Mouse (Mus musculus) granulocyte monocyte progenitor cell, adult 5-6 weeks (primary cell): Measurements from ENCODE around the gene Arhgap31. TPM values are rescaled to one million over a fixed set of nuclear protein-coding genes. Genes with fewer than 3 reads are reported as not detected.
"Not testable (repeated sequence)": the region's sequence is repeated elsewhere in the genome, so short reads cannot be mapped to it uniquely, and the experiment has no call there.

Source experiments
- ATAC-seq: replicated peaks from 2 replicates; pipeline ENCODE4 v1.8.0; 2016; ENCODE audit warnings: mild to moderate bottlenecking, moderate TSS enrichment, inconsistent platforms; ENCODE audit not compliant: poor library complexity, severe bottlenecking
- total RNA-seq, 2 experiments: library from RNA; stranded (forward) in 1 of 2; stranded (reverse) in 1 of 2; fragments of 200-712, 200-1000 nt in 1 of 2; fragments of >200 nt in 1 of 2; fragmentation: Nextera tagmentation in 1 of 2; gene quantifications; 2 replicates each; pipeline ENCODE4 v1.2.3; 2014 to 2017

Gene Arhgap31
- total RNA-seq, 2 experiments from 2014 or later, result 7.7 to 17.4 TPM

- no peak for ATAC-seq
Measured at GRCm38 (mm10) chr16:38689786-38690185, 23.3 kb downstream of the Arhgap31 start.

DNA sequence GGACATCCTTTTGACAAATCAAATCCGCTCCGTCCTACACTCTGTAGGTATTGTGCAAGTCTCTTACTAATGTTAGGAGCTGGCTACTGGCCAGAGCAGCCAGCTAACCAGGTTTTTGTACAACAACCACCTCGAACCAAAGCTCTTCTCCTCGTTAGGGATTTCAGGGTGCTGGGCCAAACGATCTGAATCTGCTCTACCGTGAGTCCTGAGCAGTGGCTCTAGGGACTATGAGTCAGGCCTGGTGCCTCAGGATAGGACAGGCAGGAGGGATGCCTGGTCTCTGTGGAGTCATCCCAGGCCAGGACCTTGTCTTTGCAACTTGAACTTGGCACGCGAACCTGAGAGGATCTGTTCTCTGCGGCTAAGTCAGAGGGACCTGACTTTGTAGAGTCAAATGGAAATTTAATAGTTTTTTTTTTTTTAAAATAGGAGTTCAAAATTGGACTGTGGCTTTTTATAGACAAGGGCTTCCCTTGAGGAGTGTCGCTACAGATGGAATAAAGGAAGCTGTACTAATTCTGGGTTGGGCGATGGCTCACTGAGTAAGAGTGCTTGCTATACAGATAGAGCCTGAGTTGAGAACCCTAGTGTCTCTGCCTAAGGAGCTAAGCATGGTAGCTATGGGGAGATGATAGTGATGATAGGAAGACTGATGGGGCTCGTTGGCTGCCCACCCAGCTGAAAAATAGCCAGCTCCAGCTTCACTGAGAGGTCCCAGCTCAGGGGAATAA, 24.4 kb downstream of the Arhgap31 start:
- ATAC-seq, result no peak

DNA sequence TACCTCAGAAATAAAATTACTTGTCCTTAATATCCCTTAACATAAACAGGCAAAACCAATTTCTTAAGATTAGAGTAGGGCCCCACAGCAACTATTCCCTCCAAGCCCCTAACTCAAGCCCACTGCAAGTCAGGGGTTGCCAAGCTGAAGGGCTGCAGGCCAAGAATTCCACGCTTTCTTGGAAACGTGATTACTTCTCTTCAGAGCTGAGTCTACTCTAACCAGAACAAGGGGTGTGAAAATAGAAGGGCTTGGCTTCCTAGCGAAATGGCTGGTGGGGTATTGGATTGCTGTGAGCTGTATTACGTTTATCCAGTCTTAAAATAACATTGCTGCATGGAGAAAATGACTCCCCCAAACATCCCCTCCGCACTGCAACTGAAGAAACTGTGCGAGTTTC, 25.4 kb downstream of the Arhgap31 start:
- no peak for ATAC-seq

GRCm38 (mm10) chr16:38683094-38683493, 30.0 kb downstream of the Arhgap31 start:
- no peak for ATAC-seq

GRCm38 (mm10) chr16:38681313-38681712, 31.8 kb downstream of the Arhgap31 start:
- no peak for ATAC-seq

GRCm38 (mm10) chr16:38679431-38680021, 33.5 kb downstream of the Arhgap31 start:
- ATAC-seq, result peak; percentile 69

DNA sequence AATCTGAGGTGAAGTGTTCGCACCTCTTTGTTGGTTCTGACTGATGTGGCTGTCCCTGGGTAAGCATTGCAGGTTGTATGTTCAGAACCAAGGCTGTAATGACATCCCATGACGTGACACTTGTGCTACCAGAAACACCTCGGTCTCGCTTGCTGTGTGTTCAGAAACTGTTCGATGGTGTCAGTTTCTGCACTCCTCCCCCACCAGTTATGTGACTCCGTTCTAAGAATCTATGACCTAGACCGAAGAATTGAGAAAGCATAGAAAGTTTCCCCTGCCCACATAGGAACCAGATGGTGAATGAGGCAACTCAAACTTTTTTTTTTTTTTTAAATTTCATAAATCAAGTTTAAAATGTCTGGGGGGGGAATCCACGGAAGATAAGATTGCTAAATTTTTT, 34.2 kb downstream of the Arhgap31 start:
- peak; percentile 81 for ATAC-seq

- not testable (repeated sequence) for ATAC-seq
Measured at GRCm38 (mm10) chr16:38677941-38678340, 35.1 kb downstream of the Arhgap31 start.

DNA sequence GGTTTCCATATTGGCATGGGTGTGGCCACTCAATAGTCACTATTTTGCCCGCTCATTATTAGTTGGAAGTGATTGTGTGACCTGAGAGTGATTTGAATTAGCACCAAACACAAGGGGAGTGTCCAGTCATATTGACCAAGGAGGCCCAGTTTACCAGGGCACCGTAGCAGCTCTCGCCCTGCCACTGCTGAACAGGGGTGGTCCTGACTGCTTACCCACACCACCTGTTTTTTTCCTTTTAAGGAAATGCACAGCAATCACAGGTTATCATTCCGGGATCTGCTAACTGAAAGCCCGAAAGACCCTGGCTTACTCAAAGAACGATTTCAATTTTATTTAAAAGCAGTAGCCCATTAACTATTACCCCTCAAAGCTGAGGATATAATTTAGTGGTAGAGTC, 35.9 kb downstream of the Arhgap31 start:
- ATAC-seq, result peak; percentile 34

DNA sequence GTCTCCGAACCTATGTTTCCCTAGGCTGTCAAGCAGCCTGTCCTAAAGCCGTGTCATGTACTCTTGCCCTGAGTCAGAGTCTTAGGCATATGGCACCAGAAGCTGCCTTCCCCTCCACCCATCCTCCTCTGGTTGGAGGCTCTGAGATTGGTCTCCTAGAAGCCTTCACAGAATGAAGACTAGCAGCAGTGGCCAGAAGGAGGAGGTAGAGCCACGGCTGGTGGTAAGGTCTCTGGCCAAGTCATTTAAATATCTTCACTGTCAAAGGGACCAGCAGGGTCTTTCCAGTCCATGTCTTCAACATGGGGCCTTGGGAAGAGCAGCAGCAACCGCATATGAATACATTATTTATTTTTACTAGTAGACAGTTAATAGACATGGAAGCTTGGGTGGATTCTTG, 36.4 kb downstream of the Arhgap31 start:
- ATAC-seq, result no peak

DNA sequence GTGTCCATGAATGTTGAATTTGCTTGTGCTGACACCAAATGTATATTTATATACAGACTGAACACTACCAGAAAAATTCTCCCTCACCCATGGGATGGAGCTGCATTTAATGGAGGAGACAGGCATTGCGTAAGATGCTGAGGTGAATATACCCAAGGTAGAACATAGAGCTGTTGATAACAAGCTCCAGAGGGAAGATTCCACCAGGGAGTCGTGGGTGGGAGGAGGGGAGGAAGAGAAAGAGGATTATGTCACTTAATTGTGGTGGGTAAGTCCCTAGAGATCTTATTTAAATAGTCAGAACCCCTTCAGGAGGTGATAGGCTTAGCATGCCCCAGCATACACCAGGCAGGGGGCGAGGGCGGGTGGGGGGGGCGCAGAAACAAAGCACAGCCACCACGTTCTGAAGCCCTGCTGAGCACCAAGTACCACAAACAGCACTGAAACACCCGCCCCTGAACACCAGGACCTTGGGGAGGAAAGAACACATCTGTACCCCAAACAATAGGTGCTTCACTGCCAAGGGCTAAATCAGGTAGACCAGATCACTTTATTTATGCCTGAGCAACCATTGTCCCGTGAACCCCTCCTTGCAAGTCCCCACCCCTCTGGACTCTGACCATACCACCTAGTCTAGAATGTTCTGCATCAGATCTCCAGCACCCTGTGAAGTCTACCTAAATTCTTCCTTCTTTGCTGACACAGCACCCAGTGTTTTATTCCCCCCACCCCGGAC, 37.3 kb downstream of the Arhgap31 start:
- ATAC-seq, result no peak

- no peak for ATAC-seq
Measured at GRCm38 (mm10) chr16:38674891-38675290, 38.2 kb downstream of the Arhgap31 start.

- no peak for ATAC-seq
Measured at GRCm38 (mm10) chr16:38673511-38673910, 39.6 kb downstream of the Arhgap31 start.

- ATAC-seq, result no peak
Measured at GRCm38 (mm10) chr16:38672947-38673346, 40.1 kb downstream of the Arhgap31 start.

- ATAC-seq, result no peak
Measured at GRCm38 (mm10) chr16:38672370-38672769, 40.7 kb downstream of the Arhgap31 start.

DNA sequence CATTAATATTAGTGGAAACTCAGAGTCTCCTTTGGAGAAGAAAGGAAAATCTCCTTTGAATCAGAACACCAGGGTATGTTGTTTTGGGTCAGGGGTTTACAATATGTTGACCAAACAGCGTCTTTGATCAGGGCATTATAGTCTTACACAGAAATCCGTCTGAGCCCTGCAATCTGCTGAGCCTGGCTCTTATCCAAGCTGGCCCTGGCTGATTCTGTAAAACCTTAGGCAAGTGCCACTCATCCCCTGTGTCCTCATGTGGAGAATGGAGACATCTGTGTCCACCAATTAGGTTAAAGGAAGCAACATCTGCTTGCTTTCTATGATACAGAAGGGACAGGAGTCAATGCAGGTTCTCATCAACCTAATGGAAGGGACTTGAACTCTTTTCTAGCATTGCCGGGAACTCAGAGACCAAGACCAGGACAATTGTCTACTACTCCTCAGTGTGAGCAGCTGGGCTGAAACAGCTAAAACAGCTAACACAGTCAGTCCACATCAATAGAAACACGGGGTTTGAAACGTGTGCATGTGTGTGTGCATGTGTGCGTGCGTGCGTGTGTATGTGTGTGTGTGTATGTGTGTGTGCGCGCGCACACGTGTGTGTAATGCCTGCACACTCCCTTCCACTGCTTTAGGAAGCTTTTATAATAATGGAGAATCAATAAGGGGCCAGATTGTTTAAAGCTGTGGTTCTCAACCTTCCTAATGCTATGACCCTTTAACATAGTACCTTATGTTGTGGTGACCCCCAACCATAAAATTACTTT, 42.3 kb downstream of the Arhgap31 start:
- ATAC-seq, result no peak

GRCm38 (mm10) chr16:38668871-38669675, 44.0 kb downstream of the Arhgap31 start:
- no peak for ATAC-seq

- no peak for ATAC-seq
Measured at GRCm38 (mm10) chr16:38666523-38666922, 46.6 kb downstream of the Arhgap31 start.

DNA sequence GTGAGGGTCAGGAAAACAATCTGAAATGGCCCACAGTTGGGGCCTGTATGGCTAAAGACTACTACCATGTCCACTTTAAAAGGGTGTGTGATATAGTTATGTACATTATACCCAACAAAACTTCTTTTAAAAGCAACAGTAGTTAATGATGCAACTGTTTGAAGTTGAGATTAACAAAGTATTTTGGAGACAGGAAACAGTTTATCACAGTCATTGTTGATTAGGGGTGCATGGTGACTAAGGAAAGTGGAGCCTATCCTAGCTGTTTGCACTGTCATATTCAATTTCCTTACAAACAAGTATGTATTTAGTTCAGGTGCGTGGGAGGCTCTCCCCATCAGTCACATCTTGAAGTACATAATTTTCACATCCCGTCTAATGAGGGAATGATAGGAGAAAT, 47.1 kb downstream of the Arhgap31 start:
- ATAC-seq, result no peak

DNA sequence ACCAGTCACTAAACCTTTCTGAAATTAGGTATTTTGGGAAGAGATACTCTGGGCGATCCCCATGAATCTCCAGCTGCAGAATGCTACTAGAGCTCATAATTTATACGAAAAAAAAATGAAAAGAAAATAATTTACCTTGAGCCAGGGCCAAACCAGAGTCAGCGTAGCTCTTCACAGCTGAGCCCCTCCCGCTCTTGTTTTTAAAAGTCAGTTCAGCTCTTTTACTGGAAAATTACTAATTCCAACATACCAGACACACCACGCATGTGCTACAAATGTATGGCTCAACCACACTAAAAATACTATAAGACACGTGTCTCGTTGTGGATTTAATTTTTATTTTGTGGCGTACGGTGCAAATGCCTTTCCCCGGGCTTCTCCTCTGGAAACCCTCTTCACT, 50.5 kb downstream of the Arhgap31 start:
- no peak for ATAC-seq
